Mouse (Mus musculus): Measurements from ENCODE around the gene Ddx54.

DNA sequence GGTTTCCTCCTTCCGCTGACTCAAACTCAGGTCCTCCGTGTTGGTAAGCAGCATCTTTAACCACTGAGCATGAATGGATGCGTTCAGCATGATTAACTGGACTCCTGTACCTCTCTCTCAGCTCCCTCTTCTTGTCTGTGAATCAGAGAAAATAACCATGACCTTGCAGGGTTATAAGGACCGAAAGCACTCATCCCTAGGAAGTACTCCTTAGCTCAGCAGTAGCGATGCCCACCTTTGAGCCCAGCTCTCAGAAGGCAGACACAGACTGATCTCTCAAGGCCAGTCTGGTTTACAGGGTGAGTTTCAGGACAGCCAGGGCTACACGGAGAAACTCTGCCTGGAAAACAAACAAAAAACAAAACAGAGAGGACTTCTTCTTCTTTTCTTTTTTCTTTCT, 18.1 kb upstream of the Ddx54 start:
- no peak for TF ChIP-seq CTCF (IDR thresholded peaks at IDR 0.05; ENCODE audit: control insufficient read depth, insufficient read depth, insufficient replicate concordance, low read depth, low read length)
- no peak for TF ChIP-seq POLR2A (IDR thresholded peaks at IDR 0.05; ENCODE audit: control insufficient read depth, low read depth, low read length)

Data from testis, adult 2 months (tissue).